Mouse (Mus musculus) central nervous system, embryonic 18 days (tissue): ENCODE data around the gene Vps45. TPM values are rescaled to one million over a fixed set of nuclear protein-coding genes. Genes with fewer than 3 reads are reported as not detected.

Experiments used
- polyA plus RNA-seq: library from polyadenylated mRNA; depleted of rRNA; stranded (reverse); fragments of >200 nt; gene quantifications from 2 replicates; pipeline ENCODE4 v1.2.3, GENCODE M21; 2012; rRNA removed

Vps45 gene
- 31.4 and 35.0 TPM in 2 replicates for polyA plus RNA-seq

GRCm38 (mm10) chr3:96058231-96058896, at the start of gene Vps45:
TSS of gene Vps45 (minus strand) at chr3:96058466.

GRCm38 (mm10) chr3:96104261-96105065, 46.2 kb upstream of the Vps45 start, which contains the start of gene Otud7b:
TSS of gene Otud7b (plus strand) at chr3:96104527.

GRCm38 (mm10) chr3:95995802-95996428, 62.4 kb downstream of the Vps45 start, which contains the start of gene Plekho1:
TSS of gene Plekho1 (minus strand) at chr3:95996001.

Other genes starting within 250 kb of the Vps45 start
- gene Rprd2, start 239.6 kb downstream of the Vps45 start, polyA plus RNA-seq = 21.7 TPM in 2 replicates
- gene Prpf3, start 202.6 kb downstream of the Vps45 start, polyA plus RNA-seq = 36.0 and 36.2 TPM in 2 replicates
- 190 and 193 TPM in 2 replicates for gene Mrps21, start 186.9 kb downstream of the Vps45 start, polyA plus RNA-seq
- gene Ciart, start 176.2 kb downstream of the Vps45 start, polyA plus RNA-seq = 4.1 and 5.3 TPM in 2 replicates
- 13.9 and 15.2 TPM in 2 replicates for gene BC028528, start 166.5 kb downstream of the Vps45 start, polyA plus RNA-seq
- 96.5 and 101 TPM in 2 replicates for gene Aph1a, start 164.5 kb downstream of the Vps45 start, polyA plus RNA-seq
- gene Car14, start 153.8 kb downstream of the Vps45 start, polyA plus RNA-seq = 4.0 and 5.7 TPM in 2 replicates
- gene Anp32e, start 129.2 kb downstream of the Vps45 start, polyA plus RNA-seq = 79.1 and 84.3 TPM in 2 replicates
- gene Plekho1, start 62.5 kb downstream of the Vps45 start, polyA plus RNA-seq = 141 and 142 TPM in 2 replicates
- gene Otud7b, start 46.1 kb upstream of the Vps45 start, polyA plus RNA-seq = 6.4 and 6.8 TPM in 2 replicates
- 13.6 and 16.5 TPM in 2 replicates for gene Mtmr11, start 103.5 kb upstream of the Vps45 start, polyA plus RNA-seq
- 79.1 and 89.4 TPM in 2 replicates for gene Sf3b4, start 113.9 kb upstream of the Vps45 start, polyA plus RNA-seq
- 154 and 157 TPM in 2 replicates for gene Sv2a, start 122.7 kb upstream of the Vps45 start, polyA plus RNA-seq
- gene Bola1, start 161.2 kb upstream of the Vps45 start, polyA plus RNA-seq = 39.6 and 42.5 TPM in 2 replicates
- gene Hist2h2ab, start 161.4 kb upstream of the Vps45 start, polyA plus RNA-seq = 0.43 and 2.0 TPM in 2 replicates
- gene Hist2h2ac, start 162.4 kb upstream of the Vps45 start, polyA plus RNA-seq = 3.9 and 4.2 TPM in 2 replicates
- 9.9 and 10.2 TPM in 2 replicates for gene Hist2h2be, start 162.7 kb upstream of the Vps45 start, polyA plus RNA-seq
- 10.2 and 11.0 TPM in 2 replicates for gene Hist2h3c2, start 180.7 kb upstream of the Vps45 start, polyA plus RNA-seq
- gene Hist2h2aa2, start 181.8 kb upstream of the Vps45 start, polyA plus RNA-seq = 3.9 TPM in 1 of 2 replicates, not detected in the other
- gene Hist2h2aa1, start 187.0 kb upstream of the Vps45 start, polyA plus RNA-seq = 53.4 and 60.9 TPM in 2 replicates
- gene Hist2h3c1, start 188.2 kb upstream of the Vps45 start, polyA plus RNA-seq = not detected in 2 replicates
- 2.1 and 2.4 TPM in 2 replicates for gene Hist2h4, start 204.8 kb upstream of the Vps45 start, polyA plus RNA-seq
- gene Hist2h3b, start 210.2 kb upstream of the Vps45 start, polyA plus RNA-seq = 15.6 and 19.5 TPM in 2 replicates
- gene Hist2h2bb, start 211.3 kb upstream of the Vps45 start, polyA plus RNA-seq = 1.4 and 2.7 TPM in 2 replicates
- 0.96 and 1.2 TPM in 2 replicates for gene Fcgr1, start 235.5 kb upstream of the Vps45 start, polyA plus RNA-seq